Comparison of ENCODE assay signal across 8 mouse cellular contexts in the genomic region with DNA sequence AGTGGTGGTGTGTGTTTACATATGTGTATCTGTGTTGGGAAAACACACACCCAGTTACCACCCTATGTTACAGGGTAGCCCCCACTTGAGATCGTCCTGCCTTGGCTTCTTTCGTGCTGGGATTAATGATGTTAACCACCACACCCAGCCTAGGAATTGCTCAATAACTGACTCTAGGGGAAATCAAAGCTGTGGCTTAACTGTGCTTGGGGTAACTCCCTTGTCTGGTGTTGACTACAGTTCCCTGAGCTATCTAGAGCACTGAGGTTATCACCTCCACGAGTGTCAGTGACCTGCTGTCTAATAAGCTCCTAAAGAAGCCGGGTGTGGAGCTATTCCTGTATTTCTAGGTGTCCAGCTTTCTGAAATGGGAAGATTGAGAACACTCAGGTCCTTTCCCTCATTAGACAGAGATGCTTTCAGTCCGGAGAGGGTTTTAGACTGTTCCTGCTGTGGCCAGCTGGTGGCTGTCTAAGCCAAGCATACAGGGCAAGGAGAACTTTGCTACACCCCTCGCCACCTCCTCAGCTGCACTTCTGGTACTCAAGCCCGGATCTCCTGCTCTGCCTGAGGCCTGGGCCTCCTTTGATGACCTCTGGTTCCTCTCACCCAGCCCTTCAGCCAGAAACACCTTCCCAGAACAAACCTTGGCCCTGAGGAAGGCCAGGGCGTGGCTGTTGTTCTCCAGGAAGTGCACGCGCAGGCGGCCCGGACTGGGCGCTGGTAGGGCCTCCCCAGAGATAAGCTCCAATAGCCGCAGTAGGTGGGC. TPM values are rescaled to one million over a fixed set of nuclear protein-coding genes. Genes with fewer than 3 reads are reported as not detected.
DNase-seq lines count a peak whose midpoint lies in the region; ATAC-seq and TF ChIP-seq lines count a peak whose summit lies in the region.

No protein-coding gene starts in this region.

- no peak overlapping the region for H3K9ac ChIP-seq in stomach, embryonic 14.5 days (replicated peaks; ENCODE audit: low read depth, low read length)

- intact Hi-C loops in gastrocnemius, adult 2 months (cut with DNase I), result loop anchor here (2.0 to 5.0 kb wide), 2 partner anchors 86 to 198 kb away; no protein-coding TSS in a partner anchor

- H3K4me1 ChIP-seq in stomach, embryonic 14.5 days (ENCODE audit: control insufficient read depth, insufficient read depth, low read length), result 0 out of 2 replicates have a peak, but pooled peaks cover 4% of the 10 kb centered on the region

- H3K4me2 ChIP-seq in stomach, embryonic 14.5 days (replicated peaks; ENCODE audit: low read depth, low read length), result no peak overlapping the region

- peak; percentile 77 for TF ChIP-seq CTCF in gastrocnemius, adult 2 months (IDR thresholded peaks at IDR 0.05)

- H3K27ac ChIP-seq in gastrocnemius, adult 2 months, result peak overlapping the region; percentile 72
- no peak overlapping the region for H3K27ac ChIP-seq in stomach, embryonic 14.5 days (ENCODE audit: low read length)

- no peak overlapping the region for H3K4me3 ChIP-seq in gastrocnemius, adult 2 months
- H3K4me3 ChIP-seq in stomach, embryonic 14.5 days (ENCODE audit: low read depth, low read length), result no peak overlapping the region

- peak; percentile 54 for ATAC-seq in granulocyte monocyte progenitor cell, adult 5-6 weeks (replicated peaks; ENCODE audit: poor library complexity, severe bottlenecking)
- ATAC-seq in stomach, embryonic 14.5 days (ENCODE audit: insufficient number of reproducible peaks, insufficient read depth, low FRiP score, low read depth), result peak; percentile 73
- no peak for ATAC-seq in erythroid progenitor cell, adult 5-6 weeks (replicated peaks; ENCODE audit: low FRiP score, poor library complexity, severe bottlenecking)

- 60% methylated on average over 14 of the region's 14 CpGs for WGBS in stomach, embryonic 14.5 days

- no peaks in the 10 kb centered on the region for H3K36me3 ChIP-seq in stomach, embryonic 14.5 days (ENCODE audit: control insufficient read depth, insufficient read depth, low read length)

- no peaks in the 10 kb centered on the region for H3K9me3 ChIP-seq in stomach, embryonic 14.5 days (ENCODE audit: control insufficient read depth, low read depth, low read length)

- DNase-seq in gastrocnemius, adult 2 months, result peak; percentile 70
- no peak for DNase-seq in gastrocnemius, postnatal 4 days (ENCODE audit: low spot score in 2 of 2)
- peak; percentile 34 for DNase-seq in ES-CJ7 (ENCODE audit: low read depth, low spot score)
- peak; percentile 64 to 73 for DNase-seq in kidney, postnatal 4 days
- no peak for DNase-seq in natural killer cell, adult 2 months (ENCODE audit: low spot score in 2 of 2)

- H3K27me3 ChIP-seq in stomach, embryonic 14.5 days (ENCODE audit: control insufficient read depth, insufficient read depth, low read length), result no peaks in the 10 kb centered on the region

RNA-seq across cellular contexts. Expression of a gene that starts 51.6 kb away (rescaled TPM):
- total RNA-seq in gastrocnemius, adult 2 months (2021), result 1 to 10 TPM in 1 of 2 experiments, under 1 TPM in 1; 0.99 to 1.7 TPM
- 1 to 10 TPM; 1.8 to 2.9 TPM for total RNA-seq in gastrocnemius, postnatal 4 days (2021)
- 0.62 TPM in 1 of 2 replicates, not detected in the other for total RNA-seq in granulocyte monocyte progenitor cell, adult 5-6 weeks (2014; fragmentation: Nextera tagmentation)
- 0.72 and 1.8 TPM in 2 replicates for total RNA-seq in granulocyte monocyte progenitor cell, adult 5-6 weeks (2017)
- 1.5 and 1.6 TPM in 2 replicates for polyA plus RNA-seq in stomach, embryonic 14.5 days (2014; fragmentation: Nextera tagmentation; extraction: Ambion mirVana)
- total RNA-seq in erythroid progenitor cell, adult 5-6 weeks (2015; ENCODE audit: low replicate concordance), result 2.9 TPM in 1 of 2 replicates, not detected in the other
- not detected in 2 replicates for total RNA-seq in erythroid progenitor cell, adult 5-6 weeks (2017; ENCODE audit: low replicate concordance)

RNA-seq across cellular contexts. Expression of a gene that starts 57.5 kb away (rescaled TPM):
- total RNA-seq in gastrocnemius, adult 2 months (2021), result 1 to 10 TPM in 1 of 2 experiments, under 1 TPM in 1; 0.77 to 1.5 TPM
- total RNA-seq in gastrocnemius, postnatal 4 days (2021), result 1 to 10 TPM; 1.0 to 1.2 TPM
- 1.0 and 1.5 TPM in 2 replicates for total RNA-seq in granulocyte monocyte progenitor cell, adult 5-6 weeks (2014; fragmentation: Nextera tagmentation)
- total RNA-seq in granulocyte monocyte progenitor cell, adult 5-6 weeks (2017), result not detected in 2 replicates
- 2.1 and 3.1 TPM in 2 replicates for polyA plus RNA-seq in stomach, embryonic 14.5 days (2014; fragmentation: Nextera tagmentation; extraction: Ambion mirVana)
- total RNA-seq in erythroid progenitor cell, adult 5-6 weeks (2015; ENCODE audit: low replicate concordance), result not detected in 2 replicates
- total RNA-seq in erythroid progenitor cell, adult 5-6 weeks (2017; ENCODE audit: low replicate concordance), result not detected in 2 replicates

RNA-seq across cellular contexts. Expression of a gene that starts 57.5 kb away (rescaled TPM):
- 1 to 10 TPM; 1.6 to 2.4 TPM for total RNA-seq in gastrocnemius, adult 2 months (2021)
- 1 to 10 TPM; 7.9 to 9.2 TPM for total RNA-seq in gastrocnemius, postnatal 4 days (2021)
- 2.3 and 7.9 TPM in 2 replicates for total RNA-seq in granulocyte monocyte progenitor cell, adult 5-6 weeks (2014; fragmentation: Nextera tagmentation)
- total RNA-seq in granulocyte monocyte progenitor cell, adult 5-6 weeks (2017), result 3.5 and 4.0 TPM in 2 replicates
- 20.6 and 22.0 TPM in 2 replicates for polyA plus RNA-seq in stomach, embryonic 14.5 days (2014; fragmentation: Nextera tagmentation; extraction: Ambion mirVana)
- total RNA-seq in erythroid progenitor cell, adult 5-6 weeks (2015; ENCODE audit: low replicate concordance), result 1.4 TPM in 1 of 2 replicates, not detected in the other
- total RNA-seq in erythroid progenitor cell, adult 5-6 weeks (2017; ENCODE audit: low replicate concordance), result 0.64 TPM in 1 of 2 replicates, not detected in the other

Comparison
In these comparisons a context has a peak if more than half of its experiments do, and no peak if none do; other contexts are left out.
1. DNase-seq: peak in gastrocnemius, adult 2 months (single experiment), ES-CJ7 (single experiment) and kidney, postnatal 4 days (2 of 2); none in gastrocnemius, postnatal 4 days (0 of 2) and natural killer cell, adult 2 months (0 of 2).